Mouse (Mus musculus) liver, adult 2 months (tissue): ENCODE data around the gene Cacnb1.

ENCODE experiments used
- CTCF ChIP-seq: fragments of 200-500 bp; IDR thresholded peaks from 2 replicates; pipeline ENCODE4 v1.5.1; 2011; ENCODE audit warnings: low read depth, low read length, control low read depth
- POLR2A ChIP-seq: fragments of 200-500 bp; IDR thresholded peaks from 2 replicates; pipeline ENCODE4 v1.6.1; 2011; ENCODE audit warnings: low read length, control low read depth; ENCODE audit not compliant: insufficient read depth; ENCODE audit errors: extremely low read depth

- TF ChIP-seq POLR2A = no peak
- TF ChIP-seq CTCF = no peak
Measured at GRCm38 (mm10) chr11:98059662-98060061, 36.8 kb upstream of the Cacnb1 start.
